8 mouse cellular contexts compared by ENCODE assay signal in the genomic region with DNA sequence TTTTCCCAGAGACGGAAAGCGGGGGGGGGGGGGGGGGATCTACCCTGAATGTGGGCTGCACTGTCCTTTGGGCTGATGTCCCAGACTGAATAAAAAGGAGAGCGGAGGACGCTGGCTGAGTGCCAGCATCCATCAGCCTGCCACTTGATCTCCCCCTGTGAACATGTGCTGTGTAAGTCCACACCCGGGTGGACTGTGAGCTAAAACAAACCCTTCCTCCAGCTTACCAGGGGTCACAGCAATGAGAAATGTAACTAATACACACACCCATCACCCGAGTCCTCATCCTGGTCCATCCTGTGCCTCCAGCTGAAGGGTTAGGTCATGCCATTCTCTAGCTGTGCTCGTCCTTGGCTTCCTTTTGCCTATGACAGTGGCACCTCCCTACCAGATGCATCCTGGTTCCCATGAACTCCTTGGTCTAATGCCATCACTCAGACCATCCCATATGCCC. TPM values are rescaled to one million over a fixed set of nuclear protein-coding genes. Genes with fewer than 3 reads are reported as not detected.
DNase-seq lines count a peak whose midpoint lies in the region; ATAC-seq lines count a peak whose summit lies in the region.

No protein-coding gene starts in this region.

- peak overlapping the region; percentile 30 for H3K4me2 ChIP-seq in forebrain, embryonic 13.5 days
- no peak overlapping the region for H3K4me2 ChIP-seq in hindbrain, embryonic 14.5 days (replicated peaks)
- H3K4me2 ChIP-seq in neural tube, embryonic 14.5 days (ENCODE audit: low read depth, low read length): no peak overlapping the region

- peaks cover 62% of the 10 kb centered on the region for H3K4me1 ChIP-seq in forebrain, embryonic 13.5 days
- peaks cover 53% of the 10 kb centered on the region for H3K4me1 ChIP-seq in hindbrain, embryonic 14.5 days (replicated peaks; ENCODE audit: control insufficient read depth, insufficient read depth, low read length)
- H3K4me1 ChIP-seq in neural tube, embryonic 14.5 days (ENCODE audit: control insufficient read depth, insufficient read depth, low read length): peaks cover 32% of the 10 kb centered on the region

- H3K27ac ChIP-seq in forebrain, embryonic 13.5 days: peak overlapping the region; percentile 70
- H3K27ac ChIP-seq in hindbrain, embryonic 14.5 days: 0 out of 2 replicates have a peak overlapping the region, but pooled peaks have one; percentile 69
- H3K27ac ChIP-seq in neural tube, embryonic 14.5 days (ENCODE audit: low read depth, low read length): no peak overlapping the region

- 18% methylated on average over 7 of the region's 7 CpGs for WGBS in forebrain, embryonic 13.5 days
- WGBS in hindbrain, embryonic 14.5 days: 23% methylated on average over 7 of the region's 7 CpGs
- WGBS in neural tube, embryonic 14.5 days: 42% methylated on average over 7 of the region's 7 CpGs

- no peak overlapping the region for H3K9ac ChIP-seq in forebrain, embryonic 13.5 days
- no peak overlapping the region for H3K9ac ChIP-seq in hindbrain, embryonic 14.5 days
- no peak overlapping the region for H3K9ac ChIP-seq in neural tube, embryonic 14.5 days (replicated peaks; ENCODE audit: low read depth, low read length)

- no peaks in the 10 kb centered on the region for H3K27me3 ChIP-seq in forebrain, embryonic 13.5 days
- no peaks in the 10 kb centered on the region for H3K27me3 ChIP-seq in hindbrain, embryonic 14.5 days (ENCODE audit: control insufficient read depth, insufficient read depth, low read length)
- no peaks in the 10 kb centered on the region for H3K27me3 ChIP-seq in neural tube, embryonic 14.5 days (ENCODE audit: control insufficient read depth, insufficient read depth, low read length)

- no peaks in the 10 kb centered on the region for H3K9me3 ChIP-seq in forebrain, embryonic 13.5 days (replicated peaks)
- H3K9me3 ChIP-seq in hindbrain, embryonic 14.5 days (ENCODE audit: control insufficient read depth, low read length): no peaks in the 10 kb centered on the region
- no peaks in the 10 kb centered on the region for H3K9me3 ChIP-seq in neural tube, embryonic 14.5 days (ENCODE audit: control insufficient read depth, low read length)

- H3K36me3 ChIP-seq in forebrain, embryonic 13.5 days (ENCODE audit: poor library complexity, severe bottlenecking): peaks cover 43% of the 10 kb centered on the region
- peaks cover 42% of the 10 kb centered on the region for H3K36me3 ChIP-seq in hindbrain, embryonic 14.5 days (replicated peaks; ENCODE audit: control insufficient read depth, insufficient read depth)
- H3K36me3 ChIP-seq in neural tube, embryonic 14.5 days (ENCODE audit: control insufficient read depth, insufficient read depth, low read length): peaks cover 25% of the 10 kb centered on the region

- no peak overlapping the region for H3K4me3 ChIP-seq in forebrain, embryonic 13.5 days
- no peak overlapping the region for H3K4me3 ChIP-seq in hindbrain, embryonic 14.5 days (replicated peaks; ENCODE audit: low read length)
- no peak overlapping the region for H3K4me3 ChIP-seq in neural tube, embryonic 14.5 days (ENCODE audit: low read depth, low read length)

- peak; percentile 97 for DNase-seq in heart, adult 11 months
- no peak for DNase-seq in heart, adult 8-10 months (ENCODE audit: low spot score)
- DNase-seq in Muller cell, postnatal 12 days (ENCODE audit: inconsistent ontology term): peak; percentile 59
- DNase-seq in hindbrain, embryonic 14.5 days (ENCODE audit: low spot score): peak; percentile 72
- DNase-seq in right cerebral cortex, adult 18-20 months: no peak

- ATAC-seq in forebrain, embryonic 13.5 days: peak; percentile 71
- peak; percentile 81 for ATAC-seq in hindbrain, embryonic 14.5 days (ENCODE audit: low FRiP score)
- peak; percentile 51 for ATAC-seq in neural tube, embryonic 14.5 days (ENCODE audit: low read depth)
- no peak for ATAC-seq in inflammation-experienced regulatory T-cells, adult 6 months

RNA-seq across cellular contexts. Expression of a gene that starts 8.1 kb away (rescaled TPM):
- 10 to 100 TPM; 56.7 to 61.6 (median 58.2) TPM for total RNA-seq in heart, adult 8-10 months (2022)
- 124 and 129 TPM in 2 replicates for polyA plus RNA-seq in forebrain, embryonic 13.5 days (2015; fragmentation: Nextera tagmentation; extraction: Ambion mirVana)
- polyA plus RNA-seq in hindbrain, embryonic 14.5 days (2014; fragmentation: Nextera tagmentation; extraction: Ambion mirVana): 124 and 127 TPM in 2 replicates
- polyA plus RNA-seq in neural tube, embryonic 14.5 days (2014; fragmentation: Nextera tagmentation; extraction: Ambion mirVana): 93.2 and 105 TPM in 2 replicates
- 100 to 1,000 TPM in 2 of 3 experiments, 10 to 100 TPM in 1; 93.4 to 125 (median 112) TPM for polyA plus RNA-seq in inflammation-experienced regulatory T-cells, adult 6 months (2017; shearing (Covaris generic))

RNA-seq across cellular contexts. Expression of a gene that starts 26.1 kb away (rescaled TPM):
- total RNA-seq in heart, adult 8-10 months (2022): not detected
- polyA plus RNA-seq in forebrain, embryonic 13.5 days (2015; fragmentation: Nextera tagmentation; extraction: Ambion mirVana): 3.7 and 5.2 TPM in 2 replicates
- 4.8 and 7.5 TPM in 2 replicates for polyA plus RNA-seq in hindbrain, embryonic 14.5 days (2014; fragmentation: Nextera tagmentation; extraction: Ambion mirVana)
- 6.5 and 6.9 TPM in 2 replicates for polyA plus RNA-seq in neural tube, embryonic 14.5 days (2014; fragmentation: Nextera tagmentation; extraction: Ambion mirVana)
- 1 to 10 TPM in 1 of 3 experiments, under 1 TPM in 2; 0.49 to 1.4 (median 0.60) TPM for polyA plus RNA-seq in inflammation-experienced regulatory T-cells, adult 6 months (2017; shearing (Covaris generic))

RNA-seq across cellular contexts. Expression of a gene that starts 58.7 kb away (rescaled TPM):
- under 1 TPM in 1 of 4 experiments, not detected in 3; 0.09 TPM for total RNA-seq in heart, adult 8-10 months (2022)
- polyA plus RNA-seq in forebrain, embryonic 13.5 days (2015; fragmentation: Nextera tagmentation; extraction: Ambion mirVana): 0.08 TPM in 1 of 2 replicates, not detected in the other
- polyA plus RNA-seq in hindbrain, embryonic 14.5 days (2014; fragmentation: Nextera tagmentation; extraction: Ambion mirVana): 0.09 and 0.13 TPM in 2 replicates
- 0.13 and 0.14 TPM in 2 replicates for polyA plus RNA-seq in neural tube, embryonic 14.5 days (2014; fragmentation: Nextera tagmentation; extraction: Ambion mirVana)
- polyA plus RNA-seq in inflammation-experienced regulatory T-cells, adult 6 months (2017; shearing (Covaris generic)): 1 to 10 TPM; 2.3 to 5.7 (median 2.6) TPM

Comparison
In these comparisons a context has a peak if more than half of its experiments do, and no peak if none do; other contexts are left out.
1. DNase-seq: peak in heart, adult 11 months (single experiment), Muller cell, postnatal 12 days (single experiment) and hindbrain, embryonic 14.5 days (single experiment); none in heart, adult 8-10 months (single experiment) and right cerebral cortex, adult 18-20 months (single experiment).